In the genomic region with DNA sequence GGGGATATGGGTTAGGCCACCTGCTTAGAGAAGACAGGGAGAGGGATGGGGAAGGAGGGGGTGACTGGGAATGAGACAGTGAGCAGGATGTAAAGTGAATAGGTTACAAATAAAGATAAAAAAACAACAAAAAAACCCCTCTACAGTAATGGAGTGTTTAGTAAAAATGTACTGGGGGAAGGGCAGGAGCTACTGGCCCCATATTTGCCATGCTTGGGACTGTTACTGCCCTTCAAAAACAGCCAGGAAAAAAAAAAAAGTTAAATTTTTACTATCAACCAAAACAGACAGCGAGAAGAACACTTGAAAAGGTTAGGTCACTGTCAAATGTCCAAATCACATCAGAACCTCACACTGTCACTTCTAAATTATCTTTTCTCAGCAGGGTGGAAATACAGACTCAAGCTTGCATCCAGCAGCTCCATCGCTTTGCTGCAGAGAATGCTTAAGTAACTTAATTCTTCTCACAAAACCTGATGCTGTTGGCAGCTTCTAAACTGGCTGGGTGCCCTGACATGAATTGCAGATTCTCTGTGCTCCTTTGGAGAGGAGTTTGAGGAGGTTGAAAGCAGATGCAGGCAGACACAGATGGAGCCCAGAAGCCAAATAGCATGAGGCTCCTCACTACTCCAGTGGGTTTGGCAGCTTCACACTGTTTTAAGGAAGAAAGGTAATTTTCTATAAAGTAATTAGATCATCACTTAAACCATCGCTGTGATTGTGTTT, we compare ENCODE assay signal across 9 mouse cellular contexts. TPM values are rescaled to one million over a fixed set of nuclear protein-coding genes. Genes with fewer than 3 reads are reported as not detected.
DNase-seq lines count a peak whose midpoint lies in the region; ATAC-seq and TF ChIP-seq lines count a peak whose summit lies in the region.
"Had no signal": no experiment of that assay in that cellular context is flagged by ENCODE, and none has a peak within 500 bp of the region (broad histone marks: within the 10 kb centered on the region; RNA-seq: fewer than 3 reads in every experiment).

No protein-coding gene starts in this region.

- H3K4me3 ChIP-seq in lung, embryonic 14.5 days (ENCODE audit: low read depth, low read length) = no peak overlapping the region
- no peak overlapping the region for H3K4me3 ChIP-seq in left cerebral cortex, adult 2 months

- no peak overlapping the region for H3K4me2 ChIP-seq in lung, embryonic 14.5 days

- H3K27me3 ChIP-seq in lung, embryonic 14.5 days (ENCODE audit: insufficient read depth, low read length) = no peaks in the 10 kb centered on the region

- H3K27ac ChIP-seq in lung, embryonic 14.5 days (ENCODE audit: low read depth) = no peak overlapping the region
- H3K27ac ChIP-seq in left cerebral cortex, adult 2 months = peak overlapping the region; percentile 47; the same call in 1 of the 2 replicates

- intact Hi-C loops in left cerebral cortex, adult 2 months (cut with DNase I) = loop anchor here (2.0 kb wide), 1 partner anchor 36 kb away; no protein-coding TSS in a partner anchor

- H3K9ac ChIP-seq in lung, embryonic 14.5 days = no peak overlapping the region

- TF ChIP-seq CTCF in lung, embryonic 14.5 days (IDR thresholded peaks at IDR 0.05; ENCODE audit: low read depth) = no peak
- TF ChIP-seq CTCF in left cerebral cortex, adult 2 months (IDR thresholded peaks at IDR 0.05) = no peak

- no peaks in the 10 kb centered on the region for H3K4me1 ChIP-seq in lung, embryonic 14.5 days (ENCODE audit: insufficient read depth)

- 51% methylated on average over 3 of the region's 3 CpGs for WGBS in lung, embryonic 14.5 days

- H3K9me3 ChIP-seq in lung, embryonic 14.5 days (ENCODE audit: low read depth, low read length) = no peaks in the 10 kb centered on the region

- H3K36me3 ChIP-seq in lung, embryonic 14.5 days (ENCODE audit: insufficient read depth) = no peaks in the 10 kb centered on the region

- DNase-seq in lung, embryonic 14.5 days = peak; percentile 21
- DNase-seq in lung, postnatal 36 days = no peak
- DNase-seq in frontal cortex, postnatal 25 days (ENCODE audit: low spot score in 2 of 2) = peak; percentile 52 to 67
- peak; percentile 63 to 78 for DNase-seq in left cerebral cortex, adult 2 months (ENCODE audit: extremely low spot score in 1 of 2, low spot score in 2 of 2)
- peak; percentile 66 for DNase-seq in right cerebral cortex, postnatal 4 days
- no peak for DNase-seq in B cell, adult 2 months
- no peak for DNase-seq in T-cell, adult 2 months (ENCODE audit: low spot score)

- ATAC-seq in lung, embryonic 14.5 days (ENCODE audit: insufficient read depth) = no peak

RNA-seq across cellular contexts. Expression of gene 4921530L21Rik, which starts 4.1 kb away (rescaled TPM):
- polyA plus RNA-seq in lung, embryonic 14.5 days (2014; fragmentation: Nextera tagmentation; extraction: Ambion mirVana) = not detected in 2 replicates
- under 1 TPM in 1 of 2 experiments, not detected in 1; 0.30 TPM for total RNA-seq in left cerebral cortex, adult 2 months (2021)
- total RNA-seq: hematopoietic stem cell, adult 5-6 weeks; liver, adult 2 months had no signal
- polyA plus RNA-seq: liver, adult 2 months had no signal

Comparison
In these comparisons a context has a peak if more than half of its experiments do, and no peak if none do; other contexts are left out.
1. DNase-seq: peak in lung, embryonic 14.5 days (single experiment), frontal cortex, postnatal 25 days (2 of 2), left cerebral cortex, adult 2 months (2 of 2) and right cerebral cortex, postnatal 4 days (single experiment); none in lung, postnatal 36 days (single experiment), B cell, adult 2 months (0 of 2) and T-cell, adult 2 months (single experiment).